Mouse (Mus musculus): ENCODE results near the gene Elane. TPM values are rescaled to one million over a fixed set of nuclear protein-coding genes. Genes with fewer than 3 reads are reported as not detected.

The Elane gene
- total RNA-seq, 2 experiments from 2014 or later, result not detected

GRCm38 (mm10) chr10:79853860-79854795, 31.9 kb upstream of the Elane start, which contains the start of gene Ptbp1:
Gene Ptbp1 (plus strand): TSS chr10:79854427.
- Histone ChIP-seq H3K4me3 (peak within 1 kb of the TSS; percentile 100), H3K27ac (peak within 1 kb of the TSS; percentile 100)
- TF ChIP-seq CTCF (conservative IDR thresholded peaks at IDR 0.05), result no peak
- DNase-seq (ENCODE audit: low spot score in 2 of 2), result peak; percentile 98 to 99

DNA sequence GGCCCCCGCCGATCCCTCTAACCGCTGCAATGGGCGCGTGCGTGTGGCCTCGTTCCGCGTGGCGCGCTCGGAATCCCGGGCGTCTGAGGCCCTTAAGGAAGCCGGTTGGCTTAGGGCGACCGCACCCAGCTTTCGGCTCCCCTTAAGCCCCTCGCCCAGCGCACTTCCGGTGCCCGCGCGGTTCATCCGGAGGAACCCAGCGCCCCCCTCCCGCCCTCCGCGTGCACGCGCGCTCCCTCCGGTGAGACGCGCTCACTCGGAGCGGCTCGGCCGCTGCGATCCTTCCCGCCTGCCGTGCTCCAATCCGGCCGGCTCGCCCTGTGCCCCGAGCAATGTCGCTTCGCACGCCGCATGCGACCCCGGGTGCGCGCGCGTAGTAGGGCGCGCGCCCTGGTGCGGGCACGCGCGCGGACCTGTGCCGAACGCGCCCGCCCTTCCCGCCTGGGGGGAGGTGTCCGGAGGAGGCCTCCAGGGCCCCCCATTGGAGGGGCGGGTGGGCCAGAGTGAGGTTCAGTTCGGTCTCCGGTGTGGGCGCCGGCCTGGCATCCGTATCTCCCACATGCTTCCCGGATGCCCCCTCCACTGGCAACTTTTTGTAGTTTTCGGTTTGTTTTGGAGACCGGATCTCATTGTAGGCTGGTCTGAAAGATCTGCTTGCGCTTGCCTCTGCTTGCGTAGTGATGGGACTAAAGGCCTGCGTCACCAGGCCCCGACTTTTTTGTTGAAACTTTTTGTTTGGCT, 31.1 kb upstream of the Elane start:
- H3K27ac ChIP-seq, result peak overlapping the region; percentile 100
- peak; percentile 13; the same call in 1 of the 2 replicates for TF ChIP-seq CTCF (conservative IDR thresholded peaks at IDR 0.05)
- DNase-seq (ENCODE audit: low spot score in 2 of 2), result no peak
- H3K4me3 ChIP-seq, result peak overlapping the region; percentile 100

GRCm38 (mm10) chr10:79855558-79856184, 30.4 kb upstream of the Elane start:
- no peak for TF ChIP-seq CTCF (conservative IDR thresholded peaks at IDR 0.05)
- DNase-seq (ENCODE audit: low spot score in 2 of 2), result no peak
- H3K27ac ChIP-seq, result peak overlapping the region; percentile 100
- peak overlapping the region; percentile 100 for H3K4me3 ChIP-seq

DNA sequence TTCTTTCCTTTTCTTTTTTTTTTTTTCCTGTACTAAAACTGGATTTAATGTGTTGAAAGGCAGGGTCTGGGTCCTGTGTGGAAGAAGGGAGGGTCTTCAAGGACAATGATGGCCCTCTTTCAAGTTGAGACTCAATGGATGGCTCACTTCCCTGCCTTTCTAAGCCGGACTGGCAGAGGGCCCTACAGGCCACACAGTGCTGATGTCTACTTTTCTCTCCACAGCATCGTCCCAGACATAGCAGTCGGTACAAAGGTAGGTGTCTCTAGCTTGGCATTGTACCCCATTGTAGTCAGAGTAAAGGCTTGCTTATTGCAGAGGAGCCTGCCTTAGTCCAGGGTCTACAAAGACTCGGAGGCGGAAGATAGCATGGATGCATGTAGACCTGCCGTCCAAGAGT, 29.8 kb upstream of the Elane start:
- H3K27ac ChIP-seq, result peak overlapping the region; percentile 100
- peak overlapping the region; percentile 100 for H3K4me3 ChIP-seq
- TF ChIP-seq CTCF (conservative IDR thresholded peaks at IDR 0.05), result no peak
- no peak for DNase-seq (ENCODE audit: low spot score in 2 of 2)

DNA sequence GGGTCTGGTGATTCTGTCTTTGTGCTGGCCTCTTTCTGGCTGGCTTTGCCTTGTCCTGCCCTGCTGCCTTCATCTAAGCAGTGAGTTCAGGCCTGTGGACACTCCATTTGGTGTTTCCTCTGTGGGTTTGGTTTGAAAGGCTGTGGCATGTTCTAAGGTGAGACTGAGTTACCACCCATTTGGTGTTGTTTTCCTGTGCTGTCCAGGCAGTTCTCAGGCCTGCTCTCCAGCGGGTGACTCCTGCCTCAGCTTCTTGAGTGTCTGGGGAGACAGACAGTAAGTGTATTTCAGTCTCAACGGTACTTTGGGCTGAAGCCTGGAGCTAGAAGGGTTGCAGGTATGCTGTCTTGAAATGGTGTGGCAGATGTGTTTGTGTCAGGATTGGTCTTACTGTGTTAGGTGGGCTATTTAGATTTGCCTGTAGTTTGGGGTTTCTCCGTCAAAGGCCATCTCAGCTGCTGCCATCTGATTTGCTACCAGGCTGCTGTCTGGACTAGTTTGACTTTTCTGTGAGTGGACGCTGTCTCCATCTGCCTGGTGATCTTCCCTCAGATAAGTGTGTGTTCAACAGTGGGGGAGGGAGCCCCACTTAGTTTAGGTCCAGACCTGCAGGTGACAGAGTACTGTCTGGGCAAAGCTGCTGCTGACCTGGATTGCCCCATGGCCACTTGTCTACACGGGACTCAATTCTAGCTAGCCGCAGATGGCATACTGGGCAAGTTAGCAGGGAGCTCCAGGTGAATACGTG, 29.2 kb upstream of the Elane start:
- Histone ChIP-seq H3K27ac (peak overlapping the region; percentile 100), H3K4me3 (peak overlapping the region; percentile 100)
- no peak for TF ChIP-seq CTCF (conservative IDR thresholded peaks at IDR 0.05)
- DNase-seq (ENCODE audit: low spot score in 2 of 2), result no peak

- H3K27ac ChIP-seq, result peak overlapping the region; percentile 100
- peak overlapping the region; percentile 100 for H3K4me3 ChIP-seq
- TF ChIP-seq CTCF (conservative IDR thresholded peaks at IDR 0.05), result no peak
- DNase-seq (ENCODE audit: low spot score in 2 of 2), result no peak
Observed at GRCm38 (mm10) chr10:79857452-79857811, 28.6 kb upstream of the Elane start.

GRCm38 (mm10) chr10:79857894-79858293, 28.2 kb upstream of the Elane start:
- peak overlapping the region; percentile 100; the same call in 1 of the 2 replicates for H3K4me3 ChIP-seq
- no peak for DNase-seq (ENCODE audit: low spot score in 2 of 2)
- H3K27ac ChIP-seq, result peak overlapping the region; percentile 100
- no peak for TF ChIP-seq CTCF (conservative IDR thresholded peaks at IDR 0.05)

- Histone ChIP-seq H3K27ac (peak overlapping the region; percentile 100), H3K4me3 (peak overlapping the region; percentile 100; the same call in 1 of the 2 replicates)
- TF ChIP-seq CTCF (conservative IDR thresholded peaks at IDR 0.05), result no peak
- peak; percentile 75 to 82 for DNase-seq (ENCODE audit: low spot score in 2 of 2)
Observed at GRCm38 (mm10) chr10:79858416-79859074, 27.5 kb upstream of the Elane start.

- Histone ChIP-seq H3K27ac (peak overlapping the region; percentile 100; the same call in 1 of the 2 replicates), H3K4me3 (no peak overlapping the region; the same call in 1 of the 2 replicates)
- DNase-seq (ENCODE audit: low spot score in 2 of 2), result no peak
- TF ChIP-seq CTCF (conservative IDR thresholded peaks at IDR 0.05), result no peak
Observed at GRCm38 (mm10) chr10:79859116-79859515, 26.9 kb upstream of the Elane start.

DNA sequence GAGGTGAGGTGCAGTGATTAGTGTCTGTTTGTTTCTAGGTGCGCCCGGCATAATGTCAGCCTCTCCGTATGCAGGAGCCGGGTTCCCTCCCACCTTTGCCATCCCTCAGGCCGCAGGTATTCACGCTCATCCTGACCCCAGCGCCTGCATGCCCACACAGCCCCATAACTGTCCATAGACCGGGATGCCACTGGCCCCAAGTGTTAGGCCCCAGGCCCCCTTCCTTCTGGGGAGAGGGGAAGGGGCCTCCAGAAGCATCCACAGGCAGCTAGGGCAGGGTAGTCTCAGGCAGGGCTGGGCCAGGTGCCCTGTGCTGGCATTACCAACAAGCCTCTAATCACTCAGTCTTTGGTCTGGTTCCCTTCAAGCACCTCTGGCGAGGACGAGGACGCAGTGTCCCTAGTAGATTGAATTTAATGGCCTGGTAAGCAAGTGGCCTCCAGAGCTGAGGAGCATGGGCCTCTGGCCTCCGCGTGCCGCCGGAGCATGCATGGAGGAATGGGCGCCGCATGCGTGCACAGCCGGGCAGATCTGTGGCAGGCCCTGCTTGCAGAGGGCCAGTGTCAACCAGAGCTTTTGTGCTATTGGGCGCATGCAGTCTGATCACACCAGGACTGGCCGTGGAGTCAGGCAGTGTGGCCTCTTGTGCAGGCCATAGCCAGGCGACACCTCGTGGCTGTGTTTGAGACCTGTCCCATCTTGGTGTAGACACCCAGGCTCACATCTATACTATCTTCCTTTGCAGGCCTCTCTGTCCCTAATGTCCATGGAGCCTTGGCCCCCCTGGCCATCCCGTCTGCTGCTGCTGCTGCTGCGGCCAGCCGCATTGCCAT, 25.8 kb upstream of the Elane start:
- no peak for DNase-seq (ENCODE audit: low spot score in 2 of 2)
- no peak for TF ChIP-seq CTCF (conservative IDR thresholded peaks at IDR 0.05)
- H3K27ac ChIP-seq, result no peak overlapping the region
- no peak overlapping the region for H3K4me3 ChIP-seq
